Mouse (Mus musculus) retina, embryonic 14.5 days (tissue): Measurements from ENCODE around the gene Tmem79.
"Not testable (repeated sequence)": the region's sequence is repeated elsewhere in the genome, so short reads cannot be mapped to it uniquely, and the experiment has no call there.

Source experiments
- DNase-seq: peaks from one replicate; pipeline ENCODE4 v3.0.0-alpha.2; 2015; ENCODE audit warnings: low spot score

Gene Tmem79

DNA sequence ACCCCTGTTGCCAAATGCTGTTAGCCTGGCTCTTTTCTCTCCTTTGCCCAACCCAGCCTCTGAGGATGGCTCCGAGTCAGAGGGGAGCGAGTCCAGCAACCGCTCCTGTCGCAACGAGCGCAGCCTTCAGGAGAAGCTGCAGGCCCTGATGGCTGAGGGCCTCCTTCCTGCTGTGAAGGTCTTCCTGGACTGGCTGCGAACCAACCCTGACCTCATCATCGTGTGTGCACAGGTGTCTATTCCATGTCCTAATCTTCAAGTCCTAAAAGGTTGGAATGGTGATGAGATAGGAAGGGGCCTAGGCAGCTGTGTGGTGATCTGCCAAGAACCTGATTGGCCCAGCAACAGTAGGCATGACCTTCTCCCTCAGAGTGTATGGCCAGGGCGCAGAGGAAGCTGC is 17.0 kb upstream of the Tmem79 start:
- DNase-seq: no peak

DNA sequence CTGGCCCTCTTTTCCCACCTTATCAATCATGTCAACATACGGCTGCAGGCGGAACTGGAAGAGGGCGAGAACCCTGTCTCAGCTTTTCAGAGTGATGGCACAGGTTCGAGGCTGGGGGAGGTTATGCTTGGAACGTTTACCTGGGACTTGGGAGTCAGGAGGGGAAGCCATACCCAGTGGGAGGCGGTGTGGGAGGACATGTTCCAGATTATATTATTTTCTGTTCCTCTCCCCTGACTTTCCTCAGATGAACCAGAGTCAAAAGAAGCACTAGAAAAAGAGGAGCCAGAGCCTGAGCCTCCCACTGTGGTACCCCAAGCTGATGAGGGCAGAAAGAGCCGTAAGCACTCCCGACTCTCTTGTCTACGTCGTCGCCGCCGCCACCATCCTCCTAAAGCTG is 14.8 kb upstream of the Tmem79 start:
- DNase-seq: no peak

DNA sequence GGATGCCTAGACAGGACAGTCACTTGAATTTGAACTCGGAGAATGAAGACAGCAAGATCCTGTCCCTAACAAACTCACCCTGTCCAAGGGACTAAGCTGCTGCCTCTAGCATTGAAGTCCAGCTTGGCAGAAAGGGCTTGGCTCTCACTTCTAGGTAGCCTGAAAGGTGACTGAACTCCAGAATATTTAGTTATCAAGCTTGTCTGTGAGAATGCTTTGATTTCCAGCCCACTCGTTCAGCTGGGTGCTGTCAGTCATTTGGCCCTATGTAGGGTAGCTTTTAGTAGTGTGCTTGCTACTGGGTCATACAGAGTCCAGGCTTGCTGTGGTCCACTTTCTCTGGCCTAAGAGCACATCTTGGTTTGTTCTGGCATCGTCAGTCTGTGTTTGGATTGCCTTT is 3.1 kb upstream of the Tmem79 start:
- DNase-seq: no peak

DNA sequence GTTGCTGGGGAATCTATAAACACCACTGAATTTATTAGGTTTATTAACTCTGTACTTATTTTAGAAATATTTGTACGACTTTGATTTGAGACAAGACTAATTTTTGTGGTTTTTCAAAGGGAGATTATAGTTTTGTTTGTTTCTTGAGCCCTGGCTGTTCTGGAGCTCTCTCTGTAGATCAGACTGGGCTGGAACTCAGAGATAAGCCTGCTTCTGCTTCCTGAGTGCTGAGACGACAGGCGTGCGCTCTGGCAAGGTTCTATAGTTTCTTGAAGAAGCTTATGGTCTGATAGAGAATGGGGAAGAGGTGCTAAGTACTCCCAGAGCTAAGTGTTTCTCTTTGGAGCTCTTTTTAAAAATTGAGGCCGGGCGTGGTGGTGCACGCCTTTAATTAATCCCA is 2.4 kb upstream of the Tmem79 start:
- no peak for DNase-seq

DNA sequence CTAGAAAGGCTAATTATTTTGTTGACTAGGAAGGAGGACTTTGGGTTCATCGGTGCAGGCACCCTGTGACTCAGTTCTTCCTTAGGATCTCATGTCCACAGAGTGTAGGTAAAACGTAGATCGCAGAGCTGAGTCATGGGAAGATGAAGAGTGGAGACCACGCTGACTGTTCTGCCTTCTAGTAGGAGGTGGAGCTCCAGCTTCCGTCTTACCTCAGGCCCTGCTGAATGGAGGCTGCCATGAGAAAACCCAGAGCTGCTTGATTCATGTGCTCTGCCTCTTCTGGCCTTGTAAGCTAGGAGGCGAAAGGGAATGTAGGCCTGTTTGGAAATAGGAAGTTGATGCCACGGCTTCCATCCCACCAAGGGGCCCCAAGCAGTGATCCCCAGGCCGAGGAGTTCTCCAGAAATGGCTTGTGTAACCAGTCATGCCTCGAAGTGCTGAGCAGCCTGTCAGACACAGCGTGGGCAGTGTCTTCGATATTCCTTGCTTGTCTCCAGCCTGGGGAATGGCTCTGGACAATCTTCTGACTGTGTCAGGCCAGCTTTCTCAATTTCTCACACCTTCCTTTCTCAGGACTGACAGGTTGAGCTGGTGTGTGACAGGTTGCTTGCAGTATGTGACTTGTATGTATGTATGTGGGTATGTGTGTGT is 1.5 kb upstream of the Tmem79 start:
- DNase-seq: no peak

DNA sequence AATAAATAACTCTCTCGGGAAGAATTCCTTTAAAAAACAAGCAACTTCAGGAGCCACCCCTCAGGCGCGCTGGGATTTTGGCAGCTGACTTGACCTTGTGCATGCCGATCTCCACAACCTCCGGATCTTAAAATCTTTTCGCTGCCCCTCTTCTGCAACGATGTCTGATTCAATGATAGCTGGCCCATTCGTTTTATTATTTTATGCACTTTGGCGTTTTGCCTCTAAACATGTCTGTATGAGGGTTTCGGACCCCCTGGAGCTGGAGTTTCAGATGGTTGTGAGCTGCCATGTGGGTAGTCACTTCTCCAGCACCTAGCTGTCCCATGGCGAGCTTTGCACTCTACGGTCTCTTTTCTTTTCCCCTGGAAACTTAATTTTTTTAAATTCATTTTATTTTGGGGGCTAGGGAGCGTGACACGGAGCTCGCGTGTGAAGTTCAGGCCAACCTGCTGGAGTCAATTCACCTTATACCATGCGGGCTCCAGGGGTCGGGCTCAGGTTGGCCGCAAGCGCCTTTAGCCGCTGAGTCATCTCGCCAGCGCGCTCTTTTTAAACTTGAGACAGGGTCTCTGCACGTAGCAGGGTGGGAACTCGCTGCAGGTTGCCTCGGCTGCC is 403 bp downstream of the Tmem79 start:
- DNase-seq: no peak

DNA sequence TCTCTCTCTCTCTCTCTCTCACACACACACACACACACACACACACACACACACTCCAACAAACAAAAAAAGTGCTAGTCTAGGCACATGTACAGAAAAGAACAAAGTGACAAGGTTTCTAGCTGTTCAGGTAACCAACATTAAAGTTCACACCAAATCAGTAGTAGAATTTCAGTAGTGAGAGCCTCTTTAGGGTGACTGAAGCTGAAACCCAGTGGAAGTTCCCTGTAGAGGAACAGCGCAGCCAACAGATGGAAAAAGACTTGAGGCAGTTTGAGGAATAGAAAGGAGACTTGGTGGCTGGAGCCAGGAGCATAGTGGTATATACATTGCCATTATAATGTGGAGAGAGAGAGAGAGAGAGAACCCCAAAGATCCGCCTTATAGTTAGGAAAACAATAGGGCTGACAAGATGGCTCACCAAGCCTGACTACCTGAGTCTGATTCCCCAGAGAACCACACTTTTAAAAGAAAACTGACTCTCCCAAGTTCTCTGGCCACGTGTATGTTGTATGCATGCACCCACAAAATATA is 979 bp downstream of the Tmem79 start:
- no peak for DNase-seq

DNA sequence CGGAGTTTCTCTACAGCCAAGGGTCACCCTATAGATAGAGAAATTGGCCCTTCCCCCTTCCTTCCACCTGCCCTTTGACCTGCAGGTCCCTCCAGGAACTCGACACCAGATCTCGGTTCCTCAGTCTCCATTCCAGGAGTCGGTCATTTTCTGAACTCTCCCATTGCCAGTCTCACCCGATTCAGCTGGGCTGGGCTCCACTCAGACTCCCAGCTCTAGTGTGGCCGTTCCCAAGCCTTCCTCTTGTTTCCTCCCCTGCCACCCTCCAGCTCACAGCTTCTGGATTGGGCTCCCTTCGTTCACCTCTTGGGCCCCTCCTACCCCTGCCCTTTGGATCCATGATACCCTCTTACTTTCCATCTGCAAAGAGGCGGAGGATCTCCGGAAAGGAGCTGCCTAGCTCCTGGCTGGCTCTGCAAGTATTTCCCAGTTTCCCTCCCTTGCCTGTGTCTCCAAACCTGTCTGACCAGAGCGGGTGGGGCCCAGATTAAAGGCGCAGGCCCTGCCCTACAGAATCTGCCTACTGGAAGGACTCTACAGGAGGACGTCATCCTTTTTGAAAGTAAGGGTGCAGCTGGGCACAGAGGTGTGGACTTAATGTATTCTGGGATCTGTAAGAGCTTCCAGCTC is 1.8 kb downstream of the Tmem79 start:
- DNase-seq: no peak

DNA sequence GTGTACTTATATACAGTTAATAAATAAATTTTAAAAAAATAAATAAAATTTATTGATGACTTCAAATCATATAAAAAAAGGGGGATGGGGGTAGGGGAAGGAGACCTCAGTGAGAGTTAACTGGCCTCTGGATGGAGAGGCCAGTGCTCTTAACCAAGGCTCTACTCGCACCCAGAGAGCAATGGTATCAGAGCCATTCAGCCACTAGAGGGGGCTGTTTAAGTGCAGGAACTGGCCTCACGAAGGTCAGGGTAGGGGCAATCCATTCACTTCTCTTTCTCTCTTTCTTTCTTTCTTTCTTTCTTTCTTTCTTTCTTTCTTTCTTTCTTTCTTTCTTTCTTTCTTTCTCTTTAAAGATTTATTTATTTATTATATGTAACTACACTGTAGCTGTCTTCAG is 4.7 kb downstream of the Tmem79 start:
- DNase-seq: peak; percentile 71

DNA sequence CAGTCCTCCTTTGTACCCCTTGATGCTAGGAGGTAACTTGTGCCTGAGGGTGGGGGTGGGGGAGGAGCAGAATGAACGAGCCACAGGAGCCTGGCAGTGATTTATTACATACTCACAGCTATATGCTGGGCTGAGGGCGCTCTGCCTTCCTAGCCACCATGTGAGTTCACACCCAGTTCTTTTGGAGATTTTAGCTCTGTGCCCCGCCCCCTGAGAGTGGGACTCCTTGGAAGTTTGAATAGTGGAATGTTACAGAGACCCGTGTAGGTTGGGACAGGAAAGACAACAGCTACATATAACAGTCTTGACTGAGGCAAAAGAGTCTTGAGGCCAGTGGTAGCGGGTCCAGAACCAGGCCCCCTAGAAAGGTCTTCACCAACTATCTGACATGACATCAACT is 7.0 kb downstream of the Tmem79 start:
- DNase-seq: no peak

DNA sequence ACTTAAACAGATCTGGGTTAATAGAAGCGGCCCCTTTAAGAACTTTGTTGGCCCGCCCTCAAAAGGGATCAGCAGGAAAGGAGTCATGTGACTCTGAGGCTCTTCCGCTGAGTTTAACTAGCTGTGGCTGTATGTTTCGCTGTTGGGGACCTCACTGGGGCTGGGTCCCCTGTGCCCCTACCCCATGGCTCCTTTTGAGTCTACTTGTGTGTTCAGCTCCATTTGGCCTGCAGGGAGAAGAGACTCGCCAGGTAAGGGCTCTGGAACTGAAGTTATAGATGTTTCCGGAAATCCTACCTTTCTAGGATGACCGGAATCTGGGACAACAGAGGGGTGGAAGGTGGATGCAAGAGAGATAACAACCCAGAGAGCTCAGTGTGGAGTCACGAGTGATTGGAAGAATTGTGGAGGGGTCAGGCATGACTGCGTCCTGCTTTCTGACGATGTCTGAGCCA is 11.0 kb downstream of the Tmem79 start, which contains the start of gene Glmp:
Glmp (plus strand) TSS at position 73 of the 455 bp plus-strand sequence.
- peak; percentile 77 for DNase-seq

DNA sequence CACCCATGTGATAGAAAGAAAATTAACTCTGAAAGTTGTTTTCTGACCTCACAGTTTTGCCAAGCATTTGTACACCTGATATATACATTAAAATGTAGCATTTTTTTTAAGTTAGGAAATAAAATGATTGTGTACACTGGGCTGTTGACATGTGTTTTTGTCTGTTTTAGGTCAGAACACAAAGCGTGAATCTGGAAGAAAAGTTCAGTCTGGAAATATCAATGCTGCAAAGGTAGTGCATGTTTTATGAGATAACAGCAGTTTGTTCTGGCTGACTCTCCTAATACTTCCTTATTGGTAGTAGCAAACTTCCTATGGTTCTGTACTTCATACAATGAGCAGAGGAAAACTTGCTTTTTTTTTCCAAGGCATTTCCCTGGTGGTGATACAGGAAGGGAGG is 36.8 kb downstream of the Tmem79 start:
- DNase-seq: no peak

DNA sequence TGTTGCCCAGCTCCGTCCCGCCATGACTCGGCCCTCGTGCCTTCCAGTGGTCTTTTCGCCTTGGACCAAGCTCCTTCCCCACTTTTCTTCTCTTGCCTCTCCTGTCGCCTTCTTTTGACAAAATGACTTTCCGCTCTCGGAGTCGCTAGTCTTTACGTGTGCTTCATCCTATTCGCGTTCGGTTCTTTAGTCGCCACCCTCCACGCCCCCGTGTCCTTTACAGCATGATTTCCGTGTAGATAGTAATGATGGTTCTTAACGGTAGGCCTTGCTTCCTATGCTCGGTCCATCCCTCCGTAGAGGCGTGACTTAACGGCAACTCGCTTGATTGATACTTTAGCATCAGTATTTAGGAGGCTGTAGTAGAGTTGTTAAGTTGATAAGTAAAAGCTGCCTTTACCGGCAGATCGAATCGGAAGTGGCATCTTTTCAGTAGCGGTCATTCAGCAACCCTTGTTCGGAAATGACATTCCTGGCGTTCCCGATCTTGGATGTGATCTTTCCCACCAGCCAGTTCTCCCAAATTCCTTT is 38.6 kb downstream of the Tmem79 start:
- DNase-seq: peak; percentile 22

DNA sequence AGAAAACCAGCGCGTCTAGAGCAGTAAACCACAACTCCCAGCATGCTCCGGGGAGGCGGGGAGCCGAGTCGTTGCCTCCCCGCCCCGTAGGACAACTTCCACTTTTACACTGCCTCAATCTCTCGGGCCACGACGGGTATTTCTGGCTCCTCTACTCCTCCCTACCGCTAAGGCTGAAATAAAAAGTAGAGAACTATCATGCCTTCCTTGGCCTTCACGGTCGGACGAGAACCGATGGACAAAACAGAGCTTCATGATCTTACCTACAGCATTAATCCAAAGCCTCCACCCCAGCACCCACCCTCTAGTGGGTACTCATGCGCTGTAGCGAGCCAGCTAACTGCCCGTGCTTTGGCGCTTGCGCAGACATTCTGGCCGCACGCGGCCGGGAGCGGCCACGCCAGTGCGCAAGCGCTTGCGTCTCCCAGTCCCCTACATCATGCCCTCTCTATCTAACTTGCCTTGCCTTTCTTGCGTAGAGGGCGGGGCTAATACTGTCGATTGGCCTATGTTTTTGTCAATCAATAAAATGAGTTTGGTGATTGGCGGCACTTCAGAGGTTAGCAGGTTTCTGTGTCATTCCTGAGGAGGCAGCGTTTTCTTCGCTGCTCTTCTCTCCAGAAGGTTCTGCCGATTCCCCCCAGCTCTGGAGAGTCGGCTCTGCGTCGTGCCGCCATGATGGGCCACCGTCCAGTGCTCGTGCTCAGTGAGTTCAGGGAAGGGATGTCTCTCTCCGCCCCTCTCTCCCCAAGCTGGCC is 39.2 kb downstream of the Tmem79 start, which contains the start of the genes Tsacc and Cct3:
Tsacc (minus strand) TSS at position 439 of the 758 bp plus-strand sequence.
Cct3 (plus strand) TSS at position 556 of the 758 bp plus-strand sequence.
- peak; percentile 99 for DNase-seq

DNA sequence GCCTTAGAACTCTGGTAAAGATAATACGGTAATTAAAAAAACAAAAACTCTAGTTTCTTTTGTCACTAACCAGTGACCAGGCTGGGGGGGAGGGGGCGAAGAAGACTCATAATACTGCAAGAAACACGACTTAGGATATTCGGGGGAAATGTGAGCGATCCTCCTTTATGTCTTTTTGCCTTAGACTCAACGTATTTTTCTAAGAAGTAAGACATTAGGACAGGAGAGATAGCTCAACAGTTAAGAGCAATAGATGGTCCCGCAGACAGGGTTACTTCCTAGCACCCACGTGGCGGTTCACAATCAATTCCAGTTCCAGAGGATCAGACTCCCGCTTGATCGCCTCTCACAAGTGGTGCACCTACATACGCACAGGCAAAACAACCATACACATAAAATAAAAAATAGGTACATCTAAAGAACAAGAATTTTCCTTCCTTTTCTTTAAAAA is 39.8 kb downstream of the Tmem79 start:
- DNase-seq: no peak

DNA sequence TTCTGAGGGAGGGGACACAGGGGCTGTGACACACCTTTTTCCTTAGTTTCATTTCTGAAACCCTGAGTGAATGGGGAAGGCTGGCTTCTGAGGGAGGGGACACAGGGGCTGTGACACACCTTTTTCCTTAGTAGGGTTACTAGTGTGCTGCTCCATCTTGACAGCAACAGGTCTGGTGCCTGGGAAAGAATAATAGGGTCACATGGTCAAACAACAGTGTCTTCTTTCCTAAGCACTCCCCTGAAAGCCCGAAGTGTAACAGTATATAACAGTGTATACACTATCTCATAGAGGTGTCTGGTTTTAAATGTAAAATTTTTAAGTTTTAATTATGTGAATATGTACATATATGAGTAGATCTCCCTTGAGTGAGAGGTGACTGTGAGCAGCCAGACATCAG is 40.7 kb downstream of the Tmem79 start:
- DNase-seq: not testable (repeated sequence)

DNA sequence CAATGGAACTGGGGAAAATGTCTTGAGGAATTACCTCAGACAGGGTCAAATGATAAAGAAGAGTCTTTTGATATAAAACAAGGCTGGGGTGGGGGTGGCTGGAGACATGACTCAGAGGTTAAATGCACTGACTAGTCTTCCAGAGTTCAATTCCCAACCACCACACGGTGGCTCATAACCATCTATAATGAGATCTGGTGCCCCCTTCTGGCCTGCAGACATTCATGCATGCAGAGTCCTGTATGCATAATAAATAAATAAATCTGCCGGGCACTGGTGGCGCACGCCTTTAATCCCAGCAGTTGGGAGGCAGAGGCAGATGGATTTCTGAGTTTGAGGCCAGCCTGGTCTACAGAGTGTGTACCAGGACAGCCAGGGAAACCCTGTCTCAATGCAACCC is 44.0 kb downstream of the Tmem79 start:
- peak; percentile 42 for DNase-seq

DNA sequence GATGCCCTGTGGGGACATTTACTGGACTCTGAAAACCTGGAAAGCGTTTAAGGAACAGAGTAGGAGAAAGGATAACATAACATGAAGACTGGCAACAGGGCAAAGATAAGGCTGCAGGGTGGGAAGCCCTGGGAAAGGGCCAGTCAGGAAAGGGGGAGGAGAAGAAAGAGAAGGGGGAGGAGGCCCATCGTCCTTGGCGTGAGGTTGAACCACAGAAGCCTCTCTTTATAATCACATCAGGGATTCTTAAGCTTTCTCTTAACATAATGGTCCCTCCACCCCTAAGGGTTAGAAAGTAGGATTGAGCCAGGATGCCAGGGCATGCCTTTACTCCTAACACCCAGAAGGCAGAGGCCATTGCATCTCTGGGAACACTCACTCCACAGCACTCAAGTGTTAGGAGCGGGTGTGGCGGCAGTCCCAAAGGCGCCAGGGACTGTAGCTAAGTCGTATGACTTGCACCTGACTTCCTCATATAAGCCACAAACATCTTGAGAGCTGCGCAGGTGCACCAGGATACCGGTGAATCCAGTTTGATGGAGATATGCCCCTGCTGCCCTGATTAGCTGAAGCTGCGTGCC is 47.7 kb downstream of the Tmem79 start:
- DNase-seq: not testable (repeated sequence)

DNA sequence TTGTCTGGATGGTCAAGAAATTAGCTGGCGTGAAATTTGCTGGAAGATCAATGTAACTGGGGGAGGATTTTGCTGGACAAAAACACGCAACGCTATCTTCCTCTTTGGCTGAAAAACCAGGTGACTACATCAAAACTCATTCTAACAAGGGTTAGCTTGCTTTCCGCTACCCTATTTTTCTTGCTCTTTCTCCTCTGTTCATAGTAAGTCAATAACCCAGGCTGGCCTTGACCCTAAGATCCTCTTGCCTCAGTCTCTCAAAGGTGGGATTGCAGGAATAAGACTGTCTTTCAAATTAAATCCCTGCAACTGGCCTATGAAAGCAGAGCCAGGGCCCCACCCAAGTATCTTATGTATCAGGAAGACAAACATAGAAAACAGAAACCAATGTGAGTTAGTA is 48.8 kb downstream of the Tmem79 start, which contains the start of gene Gm38392:
Gm38392 (minus strand) TSS at position 101 of the 400 bp plus-strand sequence.
- DNase-seq: no peak

DNA sequence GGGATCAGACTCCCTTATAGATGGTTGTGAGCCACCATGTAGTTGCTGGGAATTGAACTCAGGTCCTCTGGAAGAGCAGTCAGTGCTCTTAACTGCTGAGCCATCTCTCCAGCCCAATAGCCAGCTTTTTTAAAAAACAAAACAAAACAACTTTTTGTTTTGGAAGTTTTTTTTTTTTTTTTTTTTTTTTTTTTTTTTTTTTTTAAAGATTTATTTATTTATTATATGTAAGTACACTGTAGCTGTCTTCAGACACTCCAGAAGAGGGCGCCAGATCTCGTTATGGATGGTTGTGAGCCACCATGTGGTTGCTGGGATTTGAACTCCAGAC is 50.4 kb downstream of the Tmem79 start:
- not testable (repeated sequence) for DNase-seq

DNA sequence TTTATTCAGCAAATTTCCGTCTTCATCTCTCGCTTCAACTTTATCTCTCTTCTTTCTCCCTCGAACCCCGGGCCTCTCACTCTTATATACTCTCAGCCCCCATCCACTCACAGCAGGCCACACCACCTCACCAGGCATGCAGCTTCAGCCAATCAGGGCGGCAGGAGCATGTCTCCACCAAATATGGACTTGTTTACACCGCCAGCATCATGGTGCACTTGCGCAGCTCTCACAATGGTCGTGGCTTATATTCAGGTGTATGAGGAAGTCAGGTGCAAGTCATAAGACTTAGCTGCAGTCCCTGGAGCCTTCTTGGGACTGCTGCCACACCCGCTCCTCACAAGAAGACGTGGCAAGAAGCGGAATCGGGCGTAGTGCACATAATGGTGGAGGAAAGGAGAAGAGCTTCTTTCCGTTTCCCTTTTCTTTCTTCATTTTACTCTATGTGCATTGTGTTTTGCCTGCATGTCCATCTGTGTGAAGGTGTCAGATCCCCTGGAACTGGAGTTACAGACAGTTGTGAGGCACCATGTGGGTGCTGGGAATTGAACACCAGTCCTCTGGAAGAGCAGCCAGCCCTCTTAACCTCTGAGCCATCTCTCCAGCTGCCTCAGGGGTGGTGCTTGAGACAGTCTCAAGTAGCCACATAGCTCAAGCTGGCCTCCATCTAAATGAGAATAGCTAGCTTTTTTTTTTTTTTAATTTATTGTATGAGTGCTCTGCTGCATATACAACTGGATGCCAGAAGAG is 51.0 kb downstream of the Tmem79 start:
- DNase-seq: not testable (repeated sequence)
